Mouse (Mus musculus) gastrocnemius, postnatal 25 days (tissue): Measurements from ENCODE around the gene Olfr1209. TPM values are rescaled to one million over a fixed set of nuclear protein-coding genes. Genes with fewer than 3 reads are reported as not detected.

ENCODE experiments used
- DNase-seq: peaks from one replicate; pipeline ENCODE4 v3.0.0; 2022
- long read RNA-seq, 2 experiments: library from polyadenylated mRNA; stranded (forward); transcript quantifications; one replicate each; pipeline ENCODE4 v2.0.0; 2021
- total RNA-seq, 2 experiments: library from RNA; stranded (reverse); gene quantifications; 1 replicate in 1 of 2; 2 replicates in 1 of 2; pipeline ENCODE4 v1.2.3; 2021

Gene Olfr1209
- total RNA-seq: not detected
- long read RNA-seq, experiment 1: 0 reads
- long read RNA-seq, experiment 2: 0 reads

GRCm38 (mm10) chr2:88915057-88915456, at the start of gene Olfr1209:
Gene Olfr1209, minus strand, starts transcription at chr2:88915157.
- no peak for DNase-seq

DNA sequence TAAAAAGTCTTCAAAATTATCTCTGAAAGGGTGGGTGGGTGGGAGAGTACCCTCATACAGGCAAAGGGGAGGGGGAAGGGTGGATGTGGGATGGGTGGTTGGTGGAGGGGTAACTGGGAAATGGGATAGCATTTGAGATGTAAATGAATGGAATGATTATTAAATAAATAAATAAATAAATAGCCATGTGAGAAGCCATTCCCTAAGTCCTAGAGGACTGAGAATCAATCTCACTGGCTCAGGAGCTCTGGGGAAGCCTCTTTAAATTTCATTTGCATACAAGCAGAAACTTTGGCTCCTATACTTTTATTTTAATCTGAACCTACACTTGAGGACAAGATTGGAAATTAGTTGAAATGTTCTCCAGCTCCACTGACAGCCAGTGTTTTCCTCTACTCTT, 38.7 kb upstream of the Olfr1209 start, which contains the start of gene Olfr1212:
Olfr1212 (plus strand) TSS at position 301 of the 400 bp plus-strand sequence.
- no peak for DNase-seq

DNA sequence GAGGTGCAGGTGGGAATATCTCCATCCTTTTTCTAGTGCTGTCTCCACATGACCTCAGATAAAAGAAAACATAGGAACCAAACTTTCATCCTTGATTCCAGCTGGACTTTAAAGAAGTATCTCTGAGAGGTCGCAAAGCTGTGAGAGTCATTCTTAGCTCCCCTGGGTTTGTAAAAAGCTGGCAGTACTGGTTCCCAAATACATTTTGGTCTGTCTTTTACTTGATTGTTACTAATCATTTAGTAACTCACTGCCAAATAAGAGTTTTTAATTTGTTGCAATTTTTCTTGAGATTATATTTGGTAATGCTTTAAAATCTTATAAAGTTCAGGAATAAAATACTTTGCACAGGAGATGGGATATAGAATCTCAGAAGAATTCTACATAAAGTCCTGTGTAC, 23.1 kb upstream of the Olfr1209 start, which contains the start of gene Olfr1211:
Olfr1211 (minus strand) TSS at position 101 of the 400 bp plus-strand sequence.
- DNase-seq: no peak

DNA sequence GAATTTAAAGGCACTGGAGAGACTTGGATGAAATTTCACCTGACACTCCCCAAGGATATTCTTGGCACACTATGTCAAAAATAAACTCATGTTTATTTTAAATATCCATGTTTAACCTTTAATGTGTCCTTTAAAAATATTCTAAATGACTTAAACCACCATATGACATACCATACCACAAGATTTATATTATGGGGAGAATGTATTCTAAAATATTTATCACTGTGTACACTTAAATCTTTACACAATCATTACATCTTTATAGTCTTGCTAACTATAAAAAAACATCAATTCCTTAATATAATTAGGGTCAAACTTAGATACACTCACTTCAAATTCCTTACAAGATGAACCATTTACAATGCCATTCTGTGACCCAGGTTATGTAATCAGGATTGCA, 12.7 kb downstream of the Olfr1209 start, which contains the start of gene Olfr1208:
Olfr1208 (minus strand) TSS at position 101 of the 400 bp plus-strand sequence.
- DNase-seq: no peak

GRCm38 (mm10) chr2:88862931-88863330, 52.0 kb downstream of the Olfr1209 start, which contains the start of gene Olfr1206:
Gene Olfr1206, plus strand, starts transcription at chr2:88863231.
- DNase-seq: no peak

Other genes with a start within 250 kb of the Olfr1209 start
- not detected for gene Olfr1193, start 239.5 kb downstream of the Olfr1209 start, total RNA-seq
- not detected for gene Olfr1195, start 226.0 kb downstream of the Olfr1209 start, total RNA-seq
- not detected for gene Olfr1196, start 210.6 kb downstream of the Olfr1209 start, total RNA-seq
- gene Olfr1197, start 182.8 kb downstream of the Olfr1209 start, total RNA-seq: not detected
- not detected for gene Olfr1198, start 163.8 kb downstream of the Olfr1209 start, total RNA-seq
- not detected for gene Olfr1199, start 154.7 kb downstream of the Olfr1209 start, total RNA-seq
- not detected for gene Olfr1200, start 144.7 kb downstream of the Olfr1209 start, total RNA-seq
- gene Olfr1201, start 122.1 kb downstream of the Olfr1209 start, total RNA-seq: not detected
- not detected for gene Olfr1202, start 100.7 kb downstream of the Olfr1209 start, total RNA-seq
- not detected for gene Olfr1205, start 85.4 kb downstream of the Olfr1209 start, total RNA-seq
- gene Olfr1204, start 65.9 kb downstream of the Olfr1209 start, total RNA-seq: not detected
- not detected for gene Olfr1206, start 51.9 kb downstream of the Olfr1209 start, total RNA-seq
- not detected for gene Olfr1208, start 12.8 kb downstream of the Olfr1209 start, total RNA-seq
- gene Olfr1211, start 23.0 kb upstream of the Olfr1209 start, total RNA-seq: not detected
- gene Olfr1212, start 38.8 kb upstream of the Olfr1209 start, total RNA-seq: not detected
- gene Gm13762, start 65.1 kb upstream of the Olfr1209 start, total RNA-seq: not detected
- gene Olfr1214, start 77.5 kb upstream of the Olfr1209 start, total RNA-seq: not detected
- gene Olfr1215, start 91.8 kb upstream of the Olfr1209 start, total RNA-seq: not detected
- gene Olfr1216, start 103.2 kb upstream of the Olfr1209 start, total RNA-seq: not detected
- not detected for gene Olfr1217, start 116.9 kb upstream of the Olfr1209 start, total RNA-seq
- gene Olfr1218, start 146.0 kb upstream of the Olfr1209 start, total RNA-seq: not detected
- gene Olfr1219, start 168.4 kb upstream of the Olfr1209 start, total RNA-seq: not detected
- not detected for gene Olfr1220, start 191.7 kb upstream of the Olfr1209 start, total RNA-seq
- not detected for gene Olfr1221, start 202.1 kb upstream of the Olfr1209 start, total RNA-seq
- gene Olfr1222, start 217.9 kb upstream of the Olfr1209 start, total RNA-seq: not detected
- gene Olfr1223, start 236.4 kb upstream of the Olfr1209 start, total RNA-seq: not detected
- not detected for gene Olfr1224-ps1, start 248.9 kb upstream of the Olfr1209 start, total RNA-seq